Mouse (Mus musculus) layer of hippocampus, postnatal 14 days (tissue): ENCODE results near the gene Tnfsf12. TPM values are rescaled to one million over a fixed set of nuclear protein-coding genes. Genes with fewer than 3 reads are reported as not detected.
A peak's percentile ranks its signal among the peaks of the same experiment; 100 is the strongest.
"Not testable (repeated sequence)": the region's sequence is repeated elsewhere in the genome, so short reads cannot be mapped to it uniquely, and the experiment has no call there.

Experiments used
- DNase-seq, 2 experiments: peaks; one replicate each; pipeline ENCODE4 v3.0.0; 2021 to 2022; ENCODE audit warnings: low spot score in 2 of 2, mixed read lengths in 1 of 2
- long read RNA-seq, 2 experiments: library from polyadenylated mRNA; stranded (forward); transcript quantifications; one replicate each; pipeline ENCODE4 v2.0.0; 2021
- total RNA-seq, 2 experiments: library from RNA; stranded (reverse); gene quantifications; 2 replicates each; pipeline ENCODE4 v1.2.3; 2021

Gene Tnfsf12
- 1 to 10 TPM; 5.8 to 6.5 TPM for total RNA-seq
- long read RNA-seq, experiment 1, partial matches to known transcripts: 0 of 1 reads
- long read RNA-seq, experiment 1, other reads (novel, unspliced or antisense): 0 of 1 reads
- long read RNA-seq, experiment 2, partial matches to known transcripts: 0 of 3 reads
- long read RNA-seq, experiment 2, other reads (novel, unspliced or antisense): 0 of 3 reads

DNA sequence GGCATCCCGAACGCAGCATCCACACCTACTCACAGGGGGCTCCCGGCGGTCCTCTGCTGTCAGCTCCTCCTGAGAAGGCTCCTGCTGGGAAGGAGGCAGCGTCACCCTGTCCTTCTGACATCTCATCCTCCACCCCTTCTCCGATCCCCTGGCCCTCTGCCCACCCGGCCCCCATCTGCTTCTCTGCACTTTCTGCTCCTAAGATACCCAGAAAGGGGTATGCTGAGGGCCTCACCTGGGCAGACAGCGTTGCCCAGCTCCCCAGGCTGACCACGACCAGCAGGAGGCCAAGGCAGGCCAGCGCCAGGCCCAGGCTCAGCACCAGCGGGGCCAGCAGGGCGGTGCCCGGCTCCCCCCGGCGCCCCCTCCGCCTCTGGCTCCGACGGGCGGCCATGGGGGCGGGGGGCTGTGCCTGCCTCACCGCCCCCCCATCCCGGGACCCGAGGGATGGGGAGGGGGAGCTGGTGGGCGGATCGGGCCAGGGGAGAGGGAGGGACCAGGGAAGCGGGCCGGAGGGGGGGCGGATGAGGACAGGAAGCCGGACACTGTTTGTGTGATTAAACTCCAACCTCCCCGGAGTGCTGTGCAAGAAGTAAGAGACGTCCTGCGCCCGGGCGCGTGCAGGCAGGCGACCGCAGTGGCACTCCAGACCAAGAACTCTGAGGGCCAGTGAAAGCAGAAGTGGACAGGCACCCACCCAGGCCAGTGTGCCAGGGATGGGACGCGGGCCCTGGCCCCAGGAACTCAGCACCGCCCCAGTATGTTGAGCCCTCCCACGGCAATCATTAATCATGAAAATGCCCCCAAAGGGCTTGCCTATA is at the start of gene Tnfsf12, which contains the start of gene Tnfsfm13:
Gene Tnfsf12, minus strand, starts transcription at position 489 of the 821 bp plus-strand sequence.
Gene Tnfsfm13, minus strand, starts transcription at position 738 of the 821 bp plus-strand sequence.
- DNase-seq: no peak

DNA sequence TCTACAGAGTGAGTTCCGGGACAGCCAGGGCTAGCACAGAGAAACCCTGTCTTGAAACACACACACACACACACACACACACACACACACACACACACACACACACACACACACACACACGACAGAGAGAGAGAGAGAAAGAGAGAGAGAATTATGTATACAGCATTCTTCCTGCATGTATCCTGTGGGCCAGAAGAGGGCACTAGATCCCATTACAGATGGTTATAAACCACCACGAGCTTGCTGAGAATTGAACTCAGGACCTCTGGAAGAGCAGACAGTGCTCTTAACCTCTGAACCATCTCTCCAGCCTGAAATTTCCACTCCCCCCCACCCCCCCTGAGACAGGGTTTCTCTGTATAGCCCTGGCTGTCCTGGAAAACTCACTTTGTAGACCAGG is 35.8 kb upstream of the Tnfsf12 start:
- DNase-seq: not testable (repeated sequence)

DNA sequence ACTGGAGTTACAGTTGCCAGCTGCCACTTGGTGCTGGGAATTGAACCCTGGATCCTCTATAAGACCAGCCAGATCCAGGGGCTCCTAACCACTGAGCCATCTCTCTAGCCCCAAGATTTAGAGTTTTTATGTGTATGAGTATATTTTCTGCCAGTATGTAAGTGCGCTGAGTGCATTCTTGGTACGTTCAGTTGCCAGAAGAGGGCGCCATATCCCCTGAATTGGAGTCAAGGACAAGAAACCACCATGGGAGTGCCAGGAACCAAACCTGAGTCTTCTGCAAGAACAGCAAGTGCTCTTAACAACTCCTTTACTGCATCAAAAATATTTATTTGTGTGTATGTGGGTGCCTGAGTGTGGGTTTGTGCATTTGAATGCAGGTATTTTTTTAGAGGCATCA is 33.4 kb upstream of the Tnfsf12 start:
- DNase-seq: peak in 1 of 2 experiments; percentile 29

DNA sequence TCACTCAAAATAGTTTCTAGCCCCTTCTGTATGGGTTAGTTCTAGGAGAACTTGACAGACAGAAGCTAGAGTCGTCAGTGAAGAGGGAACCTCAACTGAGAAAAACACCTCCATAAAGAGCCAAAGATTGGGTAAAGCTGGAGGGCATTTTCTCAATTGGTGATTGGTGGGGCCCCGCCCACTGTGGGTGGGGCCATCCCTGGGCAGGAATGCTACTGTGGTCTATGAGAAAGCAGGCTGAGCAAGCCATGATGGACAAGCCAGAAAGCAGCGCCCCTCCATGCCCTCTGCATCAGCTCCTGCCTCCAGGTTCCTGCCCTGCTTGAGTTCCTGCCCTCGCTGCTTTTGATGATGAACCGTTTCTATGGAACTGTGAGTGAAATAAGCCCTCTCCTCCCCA is 30.3 kb upstream of the Tnfsf12 start:
- DNase-seq: no peak

DNA sequence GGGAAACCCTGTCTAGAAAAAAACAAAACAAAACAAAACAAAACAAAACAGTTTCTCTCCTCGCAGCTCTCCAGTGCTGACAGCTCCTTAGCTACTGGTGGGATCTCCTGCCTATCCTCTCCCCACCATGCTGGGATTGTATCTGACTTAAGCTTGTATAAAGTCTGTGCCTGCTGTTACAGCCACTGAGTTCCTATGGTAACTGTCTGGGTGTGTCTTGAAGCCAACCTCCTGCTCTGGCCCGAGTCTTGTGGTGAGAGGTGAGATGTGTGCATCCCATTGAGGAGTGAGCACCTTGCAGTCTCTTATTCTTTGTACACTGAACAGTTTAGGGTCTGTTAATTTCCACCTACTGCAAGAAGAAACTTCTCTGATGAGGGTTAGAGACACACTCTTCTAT is 27.4 kb upstream of the Tnfsf12 start:
- no peak for DNase-seq

DNA sequence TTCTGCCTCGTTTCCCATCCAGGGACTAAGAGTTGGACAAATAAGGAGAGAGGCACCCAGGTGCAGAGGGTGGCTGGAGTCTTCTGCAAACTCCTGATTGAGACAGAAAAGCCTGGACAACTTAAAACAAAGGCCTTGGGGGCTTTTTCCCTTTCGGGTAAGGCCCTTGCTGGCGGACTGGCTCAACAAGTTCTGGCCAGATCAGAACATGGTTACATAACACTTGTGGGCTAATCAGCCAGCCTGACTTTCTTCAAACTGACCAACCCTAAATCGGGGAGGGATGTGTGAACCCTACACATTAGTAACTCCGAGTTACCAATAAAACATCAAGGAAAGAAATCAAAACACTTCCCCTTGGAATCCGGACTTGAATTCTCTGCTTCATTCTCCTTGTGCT is 25.2 kb upstream of the Tnfsf12 start:
- DNase-seq: no peak

DNA sequence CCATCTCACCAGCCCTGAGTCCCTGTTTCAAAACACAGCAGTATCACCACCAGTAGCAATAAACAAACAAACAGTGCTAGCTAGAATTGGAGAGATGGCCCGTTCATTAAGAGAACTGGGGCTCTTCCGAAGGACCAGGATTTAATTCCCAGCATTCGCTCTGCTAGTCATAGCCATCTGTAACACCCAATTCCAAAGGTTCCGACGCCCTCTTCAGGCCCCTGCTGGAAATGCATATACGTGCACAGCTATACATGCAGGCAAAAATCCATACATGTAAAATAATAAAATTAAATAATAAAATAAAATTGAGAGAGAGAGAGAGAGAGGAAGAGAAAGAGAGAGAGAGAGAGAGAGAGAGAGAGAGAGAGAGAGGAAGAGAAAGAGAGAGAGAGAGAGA is 23.8 kb upstream of the Tnfsf12 start:
- no peak for DNase-seq

DNA sequence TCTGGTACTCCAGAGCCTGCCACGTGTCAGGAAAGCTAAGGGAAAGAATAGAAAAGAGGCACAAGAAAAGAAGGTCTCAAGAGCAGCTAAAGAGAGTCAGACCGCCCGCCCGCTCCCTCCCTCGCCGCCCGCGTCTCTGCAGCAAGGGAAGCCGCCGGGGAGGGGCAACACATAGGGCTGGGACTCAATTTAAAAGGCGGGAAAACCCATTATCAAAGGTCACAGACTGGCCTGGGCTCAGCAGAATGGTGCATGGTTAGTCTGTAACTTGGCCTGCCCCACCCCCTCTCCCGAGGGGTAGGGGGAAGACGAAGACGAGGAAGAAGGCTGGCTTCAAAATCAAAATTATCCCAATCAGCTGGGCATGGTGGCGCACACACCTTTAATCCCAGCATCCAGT is 23.0 kb upstream of the Tnfsf12 start:
- DNase-seq: no peak

DNA sequence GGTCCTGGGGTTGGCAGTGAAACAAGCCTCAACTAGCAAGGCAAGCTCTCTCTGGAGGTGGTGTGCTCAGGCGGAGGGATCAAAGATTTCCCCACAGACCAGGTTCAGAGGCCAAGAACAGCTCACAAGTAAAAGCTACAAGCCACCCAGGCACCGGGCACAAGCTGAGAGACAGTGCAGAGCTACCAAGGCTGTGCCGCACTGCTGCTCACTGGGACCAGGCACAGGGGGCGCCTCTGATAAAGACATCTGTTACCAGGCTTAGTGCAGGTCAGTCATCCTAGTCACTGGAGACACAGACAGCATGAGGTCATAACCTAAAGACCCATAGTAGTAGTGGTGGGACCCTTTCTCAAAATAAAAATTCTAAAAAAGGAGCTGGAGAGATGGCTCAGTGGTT is 21.3 kb upstream of the Tnfsf12 start:
- DNase-seq: no peak

DNA sequence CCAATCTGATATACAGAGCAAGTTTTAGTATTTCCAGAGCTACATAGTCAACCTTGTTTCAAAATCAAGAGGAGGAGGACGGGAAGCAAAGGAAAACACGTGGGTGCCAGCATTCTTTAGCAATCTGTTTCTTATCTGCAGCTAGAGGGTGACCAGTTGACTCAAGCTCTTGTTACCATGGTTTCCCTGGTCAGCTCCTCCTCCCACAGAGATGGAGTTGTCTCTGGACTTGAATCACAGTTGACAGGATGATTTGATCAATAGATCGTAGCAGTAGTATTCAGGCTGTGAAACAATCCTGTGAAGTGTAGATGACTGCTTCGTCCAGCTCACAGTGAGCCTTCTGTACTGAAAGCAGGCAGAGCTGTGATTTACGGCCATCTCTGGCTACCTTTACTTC is 20.3 kb upstream of the Tnfsf12 start:
- no peak for DNase-seq

DNA sequence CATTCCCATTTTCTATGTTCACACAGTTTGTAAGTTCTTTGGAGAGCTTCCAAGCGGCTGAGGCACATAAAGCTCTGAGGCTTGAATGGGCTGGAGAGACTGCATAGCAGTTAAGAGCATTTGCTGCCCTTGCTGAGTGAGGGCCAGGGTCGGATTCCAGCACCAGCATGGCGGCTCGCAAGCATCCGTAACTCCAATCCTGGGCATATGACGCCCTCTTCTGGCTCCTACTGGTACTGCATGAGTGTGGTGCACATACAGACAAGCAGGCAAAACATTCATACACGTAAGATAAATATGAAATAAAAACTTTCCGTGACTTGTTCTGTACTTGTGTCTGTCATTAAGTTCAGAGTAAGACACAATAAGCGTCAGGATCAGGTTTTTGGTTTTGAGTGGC is 19.8 kb upstream of the Tnfsf12 start:
- no peak for DNase-seq

DNA sequence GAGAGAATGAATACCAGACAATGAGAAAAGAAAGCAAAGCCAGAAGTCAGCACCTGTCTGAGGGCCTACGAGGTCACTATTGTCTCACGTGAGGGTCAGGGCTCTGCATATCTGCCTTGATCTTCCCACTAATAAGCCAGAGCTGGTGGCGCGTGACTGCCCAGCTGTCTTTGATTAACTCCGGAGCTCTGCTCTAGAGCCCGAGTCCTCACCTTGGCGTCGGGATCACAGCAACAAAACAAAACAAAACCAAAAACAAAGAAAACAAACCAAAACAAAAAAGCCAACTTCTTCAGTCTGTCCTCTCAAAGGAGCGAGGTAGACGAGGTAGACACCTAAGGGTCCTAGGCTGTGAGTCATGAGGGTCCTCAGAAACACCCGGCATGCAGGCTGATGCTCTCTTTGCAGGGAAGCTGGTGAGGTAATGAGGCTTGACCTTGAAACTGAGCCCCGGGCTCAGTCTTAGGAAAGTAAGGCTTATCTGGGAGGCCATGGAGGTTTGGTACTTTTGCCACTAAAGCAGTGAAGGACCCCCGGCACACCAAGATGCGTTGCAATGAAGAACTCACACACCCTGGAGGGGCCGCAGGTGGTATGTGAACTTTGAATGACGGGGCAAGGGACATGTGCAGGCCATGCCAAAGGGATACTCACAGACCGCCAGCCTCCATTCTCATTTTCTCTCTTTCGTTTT is 19.1 kb upstream of the Tnfsf12 start:
- DNase-seq: no peak

DNA sequence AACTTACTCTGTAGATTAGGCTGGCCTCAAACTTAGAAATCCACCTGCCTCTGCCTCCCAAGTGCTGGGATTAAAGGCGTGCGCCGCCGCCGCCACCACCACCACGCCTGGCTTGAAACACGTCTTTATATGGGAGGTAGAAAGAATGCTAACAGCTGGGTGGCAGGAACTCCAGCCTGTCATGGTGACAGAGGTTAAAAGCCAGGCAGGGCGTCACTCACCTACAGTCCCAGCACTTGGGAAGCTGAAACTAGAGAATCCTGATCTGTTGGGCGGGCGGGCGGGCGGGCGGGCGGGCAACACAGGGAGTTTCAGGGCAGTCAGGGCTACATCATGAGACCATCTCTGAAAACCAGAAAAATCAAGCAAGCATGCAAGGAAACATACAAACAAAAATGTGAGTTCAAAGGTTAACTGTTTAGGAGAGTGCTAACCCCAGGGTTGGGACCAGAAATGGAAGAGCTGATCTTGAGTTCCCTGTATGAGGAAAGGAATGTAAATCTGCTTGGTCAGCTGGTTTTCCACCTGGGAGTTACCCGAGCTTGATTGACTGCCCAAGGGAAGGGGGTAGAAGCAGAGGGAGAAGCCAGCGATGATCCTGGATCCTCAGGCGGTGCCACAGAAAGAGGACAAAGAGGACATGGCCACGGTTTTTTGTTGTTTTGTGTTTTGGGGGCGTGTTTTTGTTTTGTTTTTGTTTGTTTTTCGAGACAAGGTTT is 17.5 kb upstream of the Tnfsf12 start:
- no peak for DNase-seq

DNA sequence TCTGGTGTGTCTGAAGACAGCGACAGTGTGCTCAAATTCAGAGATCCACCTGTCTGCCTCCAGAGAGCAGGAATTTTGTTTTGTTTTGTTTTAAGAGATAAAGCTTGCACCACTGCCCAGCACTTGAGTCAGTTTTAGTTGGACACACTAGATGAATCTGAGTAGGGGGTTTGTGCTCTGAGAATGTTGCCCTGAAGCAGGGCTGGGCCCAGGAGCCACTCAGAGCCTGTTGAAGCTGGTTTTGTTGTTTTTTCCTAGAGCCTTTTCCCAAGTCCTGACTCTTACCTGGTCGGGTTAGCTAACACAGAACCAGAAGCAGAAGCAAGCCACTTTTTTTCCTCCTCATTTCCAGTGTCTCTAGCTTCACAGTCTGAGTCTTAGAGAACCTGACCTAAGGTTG is 15.4 kb upstream of the Tnfsf12 start:
- no peak for DNase-seq

DNA sequence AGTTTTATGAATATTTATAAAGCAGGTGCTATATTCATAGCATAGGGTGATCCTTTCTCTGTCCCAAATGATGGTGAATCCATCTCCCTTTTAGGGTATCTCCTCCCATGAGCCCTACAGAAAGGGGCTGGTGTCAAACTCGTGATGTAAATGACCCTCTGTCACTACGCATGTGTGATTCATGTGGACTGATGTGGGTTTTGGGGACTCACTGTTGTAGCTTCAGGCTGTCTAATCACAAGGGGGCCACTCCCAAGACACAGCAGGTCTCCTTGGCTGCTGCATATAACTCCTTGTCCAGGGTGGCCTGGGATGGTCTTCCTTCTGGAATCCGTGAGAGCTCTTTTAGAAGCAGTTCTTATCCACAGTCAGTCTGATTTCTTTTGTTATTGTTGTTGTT is 14.8 kb upstream of the Tnfsf12 start:
- no peak for DNase-seq

DNA sequence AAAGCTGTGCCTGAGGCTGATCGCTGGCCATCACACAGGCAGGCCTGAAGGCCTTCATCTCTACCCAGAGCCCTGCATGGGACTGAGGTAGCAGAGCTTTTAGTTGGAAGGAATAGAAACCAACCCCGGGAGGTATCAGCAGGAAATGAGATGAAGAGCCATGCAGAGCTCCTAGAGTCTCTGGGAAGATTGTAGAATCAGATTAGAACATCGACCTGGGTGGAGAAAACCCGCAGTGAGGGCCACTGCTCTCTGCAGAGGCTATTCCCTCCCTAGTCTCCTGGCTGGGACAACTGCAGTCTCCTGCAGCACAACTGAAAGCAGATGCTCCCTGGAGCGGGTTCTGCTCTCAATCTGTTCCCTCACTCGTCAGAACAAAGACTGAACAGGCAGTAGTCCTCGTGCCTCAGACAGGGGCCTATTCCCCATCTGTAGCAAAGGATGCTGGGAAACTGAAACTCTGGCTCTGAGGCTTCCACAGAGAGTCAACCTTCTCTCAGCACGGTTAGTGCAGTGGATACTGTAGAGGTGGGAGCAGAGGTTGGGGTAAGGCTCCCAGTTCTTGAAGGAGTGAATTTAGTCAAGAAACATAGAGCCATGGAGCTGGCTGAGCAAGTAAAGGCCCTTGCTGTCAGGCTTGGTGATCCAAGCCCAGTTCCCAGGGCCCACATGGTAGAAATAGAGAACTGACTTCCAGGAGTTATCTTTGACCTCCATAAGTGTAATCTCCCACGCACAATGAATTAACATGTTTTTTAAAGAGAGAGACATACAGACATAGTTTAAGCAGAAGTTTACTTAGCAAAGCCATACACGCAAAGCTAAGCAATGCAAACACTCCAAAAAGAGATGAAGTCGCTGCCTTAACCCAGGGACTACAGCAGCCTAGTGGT is 14.2 kb upstream of the Tnfsf12 start:
- peak in 1 of 2 experiments; percentile 47 for DNase-seq

DNA sequence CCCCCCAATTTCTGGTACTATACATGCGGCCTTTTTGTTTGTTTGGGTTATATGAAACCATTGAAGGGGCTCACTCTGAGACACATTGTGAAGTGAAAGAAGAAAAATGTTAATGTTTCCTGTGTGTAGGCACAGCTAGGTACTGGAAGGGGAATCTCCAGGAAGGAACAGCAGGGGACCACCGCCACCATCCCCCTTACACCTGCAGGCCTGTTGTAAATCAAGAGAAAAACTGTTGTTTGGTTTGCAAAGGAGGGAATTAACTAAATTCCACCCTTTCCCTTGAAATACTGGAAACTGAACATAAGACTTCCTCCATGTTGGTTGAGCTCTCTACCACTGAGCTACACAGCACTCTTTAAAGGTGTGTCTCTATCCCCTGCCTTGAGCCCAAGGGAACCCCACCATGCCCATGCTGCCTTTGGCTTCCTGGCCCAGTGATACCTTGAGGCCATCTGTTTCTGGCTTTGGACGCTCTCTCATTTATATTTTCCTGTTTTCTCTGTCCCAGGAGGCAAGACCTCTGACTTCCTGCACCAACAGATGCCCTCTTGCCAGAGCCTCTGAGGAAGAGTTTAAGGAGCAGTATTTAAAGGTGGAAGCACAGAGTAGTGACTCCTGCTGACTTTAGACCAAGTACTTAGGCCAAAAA is 13.1 kb upstream of the Tnfsf12 start:
- DNase-seq: no peak

DNA sequence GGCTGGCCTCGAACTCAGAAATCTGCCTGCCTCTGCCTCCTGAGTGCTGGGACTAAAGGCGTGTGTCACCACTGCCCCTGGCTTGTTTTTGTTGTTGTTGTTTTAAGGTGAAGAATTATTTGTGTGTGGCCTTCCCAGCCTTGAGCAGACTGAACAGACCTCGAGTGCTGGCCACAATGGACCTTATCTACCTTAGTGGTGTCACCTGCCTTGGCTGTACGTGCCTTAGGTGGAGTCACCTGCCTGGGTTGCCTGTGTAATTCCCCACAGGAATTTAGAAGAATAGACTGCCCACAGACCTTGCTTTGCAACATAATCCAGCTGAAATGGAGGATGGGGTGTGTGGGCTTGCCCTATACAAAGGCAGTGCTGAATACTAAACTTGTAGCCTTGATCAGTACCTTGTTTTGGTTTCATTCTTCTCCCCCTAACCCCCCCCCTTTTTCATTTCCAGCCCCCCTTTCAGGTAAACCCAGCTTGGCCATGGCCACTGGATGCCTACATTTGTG is 12.3 kb upstream of the Tnfsf12 start:
- DNase-seq: no peak

DNA sequence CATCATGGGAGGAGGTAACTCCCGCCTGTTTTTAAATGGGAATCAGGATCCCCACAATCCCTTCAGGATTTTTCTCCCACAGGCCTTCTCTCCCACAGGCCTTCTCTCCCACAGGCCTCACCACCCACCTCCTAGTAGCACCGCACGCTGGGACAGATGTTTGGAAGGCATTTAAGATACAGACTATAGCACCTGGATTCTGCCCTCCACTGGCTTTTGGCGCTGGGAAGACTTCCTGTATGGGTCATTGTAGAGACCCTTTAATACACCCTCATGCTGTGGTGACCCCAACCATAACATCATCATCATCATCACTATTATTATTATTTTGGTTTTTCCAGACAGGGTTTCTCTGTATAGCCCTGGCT is 11.8 kb upstream of the Tnfsf12 start:
- no peak for DNase-seq
